Mouse (Mus musculus): ENCODE measurements around the gene Uckl1. TPM values are rescaled to one million over a fixed set of nuclear protein-coding genes. Genes with fewer than 3 reads are reported as not detected.

Uckl1 gene
- polyA plus RNA-seq, 1 experiment from 2014 or later, result 45.6 TPM

DNA sequence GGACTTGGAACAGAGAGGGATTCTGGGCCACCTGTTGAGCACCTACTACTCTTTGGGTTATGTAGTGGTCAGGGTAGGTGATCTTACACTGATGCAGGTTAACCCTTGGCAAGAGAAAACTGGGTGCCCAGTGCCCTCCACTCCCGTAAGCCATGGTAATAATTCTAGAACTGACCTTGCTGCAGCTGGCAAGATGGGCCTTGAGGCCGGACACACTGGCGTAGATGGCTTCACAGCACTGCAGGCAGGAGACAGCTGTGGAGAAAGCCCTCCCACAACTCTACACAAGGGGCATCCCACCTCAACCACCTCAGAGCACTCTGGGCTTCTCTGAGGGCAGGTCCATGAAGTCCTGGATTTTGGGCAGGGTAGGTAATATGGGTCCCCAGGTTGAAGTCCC lies 1.4 kb upstream of the Uckl1 start:
- Histone ChIP-seq H3K4me3 (replicated peaks; ENCODE audit: low read depth, low read length) (no peak overlapping the region), H3K36me3 (ENCODE audit: insufficient read depth, low read length) (peaks cover 47% of the 10 kb centered on the region), H3K9ac (ENCODE audit: low read depth, low read length) (no peak overlapping the region), H3K4me1 (replicated peaks; ENCODE audit: insufficient read depth, low read length) (peaks cover 6% of the 10 kb centered on the region; the same call in 1 of the 2 replicates), H3K27ac (no peak overlapping the region), H3K9me3 (replicated peaks; ENCODE audit: low read length) (no peaks in the 10 kb centered on the region), H3K27me3 (ENCODE audit: insufficient read depth, low read length) (no peaks in the 10 kb centered on the region), H3K4me2 (ENCODE audit: low read length) (no peak overlapping the region)
- WGBS, result 100% methylated on average over 3 of the region's 3 CpGs
- DNase-seq (ENCODE audit: low spot score) (no peak), ATAC-seq (replicated peaks; ENCODE audit: low FRiP score, low read depth) (no peak)
- no peak for TF ChIP-seq CTCF (IDR thresholded peaks at IDR 0.05; ENCODE audit: low read depth)

DNA sequence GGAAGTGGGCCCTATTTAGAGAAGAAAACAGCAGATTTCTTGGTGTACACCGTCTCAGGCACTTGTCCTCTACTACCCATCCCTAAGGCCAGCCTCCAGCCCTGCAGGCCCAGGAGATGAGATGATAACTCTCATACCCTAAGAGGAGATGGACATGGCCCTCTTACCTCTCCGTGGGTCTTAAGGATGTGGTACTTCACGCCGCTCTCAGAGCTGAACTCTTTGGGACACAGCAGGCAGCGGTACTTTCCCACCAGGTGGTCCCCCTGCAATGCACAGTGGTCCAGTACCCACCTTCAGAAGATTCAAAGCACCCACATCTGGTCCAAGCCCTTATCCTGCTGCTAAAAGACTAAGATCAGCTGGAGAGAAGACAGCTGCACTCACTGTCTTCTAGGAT lies 814 bp upstream of the Uckl1 start:
- Histone ChIP-seq H3K4me3 (replicated peaks; ENCODE audit: low read depth, low read length) (no peak overlapping the region), H3K9ac (ENCODE audit: low read depth, low read length) (no peak overlapping the region), H3K27ac (no peak overlapping the region), H3K27me3 (ENCODE audit: insufficient read depth, low read length) (no peaks in the 10 kb centered on the region), H3K36me3 (ENCODE audit: insufficient read depth, low read length) (peaks cover 47% of the 10 kb centered on the region), H3K4me2 (ENCODE audit: low read length) (no peak overlapping the region), H3K9me3 (replicated peaks; ENCODE audit: low read length) (no peaks in the 10 kb centered on the region), H3K4me1 (replicated peaks; ENCODE audit: insufficient read depth, low read length) (peaks cover 6% of the 10 kb centered on the region; the same call in 1 of the 2 replicates)
- 94% methylated on average over 5 of the region's 5 CpGs for WGBS
- ATAC-seq (replicated peaks; ENCODE audit: low FRiP score, low read depth) (no peak), DNase-seq (ENCODE audit: low spot score) (no peak)
- no peak for TF ChIP-seq CTCF (IDR thresholded peaks at IDR 0.05; ENCODE audit: low read depth)

DNA sequence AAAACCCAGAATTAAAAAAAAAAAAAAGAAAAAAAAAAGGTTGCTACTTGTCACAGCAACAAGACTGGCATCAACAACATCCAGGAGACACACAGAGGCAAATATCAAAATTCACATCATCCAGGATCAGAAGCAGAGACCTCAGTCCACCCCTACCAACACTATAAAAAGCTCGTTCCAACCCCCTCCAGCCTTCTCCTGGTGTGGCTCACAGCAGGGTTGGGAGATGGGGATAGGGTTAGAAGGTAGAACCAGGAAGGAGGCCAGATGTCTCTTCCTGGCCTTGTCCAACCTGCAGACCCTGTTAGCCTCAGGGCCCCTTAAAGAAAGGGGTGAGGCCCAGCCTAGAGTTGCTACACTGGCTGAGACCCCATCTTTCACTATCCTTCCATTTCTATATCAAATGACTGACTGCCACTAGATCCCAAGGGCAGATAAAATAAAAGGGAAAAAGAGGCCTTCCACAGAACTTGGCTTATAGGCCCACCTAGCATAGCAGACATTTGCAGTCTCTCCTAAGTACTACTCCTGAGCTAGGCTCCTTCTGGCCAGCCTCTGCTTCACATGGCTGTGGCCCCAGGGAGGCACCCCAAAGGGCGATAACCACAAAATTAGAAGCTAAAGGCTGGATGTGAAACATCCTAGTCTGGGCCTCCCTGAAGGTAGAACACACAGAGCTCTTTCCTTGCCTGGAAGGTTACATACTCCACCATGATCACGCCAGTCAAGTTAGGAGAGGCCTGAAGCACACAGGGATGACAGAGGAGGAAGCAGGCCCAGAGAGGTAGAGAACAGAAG lies 1.0 kb downstream of the Uckl1 start:
- H3K9me3 ChIP-seq (replicated peaks; ENCODE audit: low read length), result no peaks in the 10 kb centered on the region
- DNase-seq (ENCODE audit: low spot score), result no peak
- H3K27ac ChIP-seq, result no peak overlapping the region
- 87% methylated on average over 3 of the region's 3 CpGs for WGBS
- H3K9ac ChIP-seq (ENCODE audit: low read depth, low read length), result no peak overlapping the region
- H3K27me3 ChIP-seq (ENCODE audit: insufficient read depth, low read length), result no peaks in the 10 kb centered on the region
- H3K4me2 ChIP-seq (ENCODE audit: low read length), result no peak overlapping the region
- no peak overlapping the region for H3K4me3 ChIP-seq (replicated peaks; ENCODE audit: low read depth, low read length)
- H3K36me3 ChIP-seq (ENCODE audit: insufficient read depth, low read length), result peaks cover 32% of the 10 kb centered on the region
- no peak for TF ChIP-seq CTCF (IDR thresholded peaks at IDR 0.05; ENCODE audit: low read depth)
- ATAC-seq (replicated peaks; ENCODE audit: low FRiP score, low read depth), result no peak
- H3K4me1 ChIP-seq (replicated peaks; ENCODE audit: insufficient read depth, low read length), result peaks cover 18% of the 10 kb centered on the region

DNA sequence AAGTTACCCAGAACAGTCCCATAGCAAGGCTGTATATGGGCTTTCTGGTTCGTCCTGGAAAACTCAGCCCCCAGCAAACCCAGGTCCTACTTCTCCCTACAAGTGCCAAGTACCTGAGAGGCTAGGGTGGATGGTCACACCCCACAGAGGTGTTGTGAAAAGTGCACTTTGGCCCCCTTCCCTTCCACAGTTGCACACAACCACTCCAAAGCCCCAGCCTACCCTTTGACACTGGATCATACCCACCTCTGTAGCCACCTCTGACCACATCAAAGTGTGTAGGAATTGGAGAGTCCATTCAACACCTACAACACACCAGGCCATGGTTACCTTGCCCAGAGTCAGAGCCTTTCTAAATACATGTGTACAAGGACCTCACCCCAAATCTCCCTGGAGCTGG lies 1.8 kb downstream of the Uckl1 start:
- H3K27ac ChIP-seq, result no peak overlapping the region
- ATAC-seq (replicated peaks; ENCODE audit: low FRiP score, low read depth) (no peak), DNase-seq (ENCODE audit: low spot score) (no peak)
- no peak overlapping the region for H3K9ac ChIP-seq (ENCODE audit: low read depth, low read length)
- H3K4me3 ChIP-seq (replicated peaks; ENCODE audit: low read depth, low read length), result no peak overlapping the region
- H3K9me3 ChIP-seq (replicated peaks; ENCODE audit: low read length), result no peaks in the 10 kb centered on the region
- H3K27me3 ChIP-seq (ENCODE audit: insufficient read depth, low read length), result no peaks in the 10 kb centered on the region
- peaks cover 31% of the 10 kb centered on the region for H3K36me3 ChIP-seq (ENCODE audit: insufficient read depth, low read length)
- no peak for TF ChIP-seq CTCF (IDR thresholded peaks at IDR 0.05; ENCODE audit: low read depth)
- H3K4me1 ChIP-seq (replicated peaks; ENCODE audit: insufficient read depth, low read length), result peaks cover 20% of the 10 kb centered on the region
- no peak overlapping the region for H3K4me2 ChIP-seq (ENCODE audit: low read length)
- 88% methylated on average over 1 of the region's 1 CpGs for WGBS

DNA sequence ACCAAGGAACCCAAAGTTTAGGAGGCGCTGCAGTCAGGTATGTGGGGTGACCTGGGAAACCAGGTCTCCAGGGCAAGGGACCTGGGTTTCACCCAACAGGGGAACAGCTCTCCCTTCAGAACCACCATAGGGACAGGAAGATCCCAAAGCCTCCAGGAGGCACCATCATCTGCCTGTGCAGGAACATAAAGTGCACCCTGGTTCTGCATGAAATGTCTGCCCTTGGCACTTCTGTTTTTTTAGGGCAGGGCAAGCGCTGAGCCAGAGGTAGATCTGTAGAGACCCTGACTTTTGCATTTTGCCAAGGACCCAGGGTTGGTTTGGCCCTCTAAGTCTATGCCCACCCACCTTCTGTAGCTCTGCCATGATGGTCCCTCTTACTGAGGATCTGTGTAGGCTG lies 2.3 kb downstream of the Uckl1 start:
- WGBS, result 71% methylated on average over 2 of the region's 2 CpGs
- no peaks in the 10 kb centered on the region for H3K27me3 ChIP-seq (ENCODE audit: insufficient read depth, low read length)
- no peak overlapping the region; the same call in 1 of the 2 replicates for H3K4me3 ChIP-seq (replicated peaks; ENCODE audit: low read depth, low read length)
- DNase-seq (ENCODE audit: low spot score) (no peak), ATAC-seq (replicated peaks; ENCODE audit: low FRiP score, low read depth) (no peak)
- no peak for TF ChIP-seq CTCF (IDR thresholded peaks at IDR 0.05; ENCODE audit: low read depth)
- H3K36me3 ChIP-seq (ENCODE audit: insufficient read depth, low read length), result peaks cover 28% of the 10 kb centered on the region
- H3K4me2 ChIP-seq (ENCODE audit: low read length), result peak overlapping the region; percentile 97
- no peak overlapping the region for H3K27ac ChIP-seq
- H3K9ac ChIP-seq (ENCODE audit: low read depth, low read length), result no peak overlapping the region
- H3K9me3 ChIP-seq (replicated peaks; ENCODE audit: low read length), result no peaks in the 10 kb centered on the region
- H3K4me1 ChIP-seq (replicated peaks; ENCODE audit: insufficient read depth, low read length), result peaks cover 20% of the 10 kb centered on the region

DNA sequence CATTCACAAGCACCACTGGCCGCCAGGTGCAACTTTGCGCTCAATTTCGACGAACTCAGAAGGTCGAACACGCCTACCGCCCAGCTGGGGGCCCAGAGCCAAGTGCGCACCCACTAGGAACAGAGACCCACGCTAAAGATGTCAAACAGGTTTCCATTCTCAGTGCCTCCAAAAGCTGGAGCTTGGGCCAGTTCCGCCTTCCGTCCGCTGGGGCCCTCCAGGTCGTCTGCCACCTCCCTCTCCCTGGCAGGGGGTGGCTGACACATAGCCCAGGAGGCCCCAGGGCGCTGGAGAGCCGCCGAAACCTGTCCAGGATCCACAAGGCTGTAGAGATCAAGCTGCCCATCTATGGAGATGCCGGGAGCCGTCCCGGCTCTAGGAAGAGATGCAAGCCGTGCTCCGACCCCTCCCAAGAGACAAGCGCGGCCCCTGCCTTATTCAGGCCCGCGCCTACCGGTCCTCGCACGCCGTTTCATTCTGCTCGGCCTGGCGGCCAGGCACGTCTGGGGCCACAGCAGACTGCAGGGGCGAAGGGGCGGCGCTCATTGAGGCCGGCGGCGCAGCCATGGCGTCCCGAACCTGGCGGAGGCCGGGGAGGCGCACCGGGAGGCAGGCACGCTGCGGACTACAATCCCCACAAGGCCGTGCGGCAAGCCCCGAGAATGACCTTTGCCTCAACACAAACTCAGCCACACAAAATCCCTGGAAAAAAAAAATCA lies 3.1 kb downstream of the Uckl1 start:
- peak overlapping the region; percentile 90 for H3K27ac ChIP-seq
- H3K27me3 ChIP-seq (ENCODE audit: insufficient read depth, low read length), result no peaks in the 10 kb centered on the region
- TF ChIP-seq CTCF (IDR thresholded peaks at IDR 0.05; ENCODE audit: low read depth), result no peak; the same call in 1 of the 2 replicates
- peak overlapping the region; percentile 84 for H3K9ac ChIP-seq (ENCODE audit: low read depth, low read length)
- H3K4me2 ChIP-seq (ENCODE audit: low read length), result peak overlapping the region; percentile 97
- H3K36me3 ChIP-seq (ENCODE audit: insufficient read depth, low read length), result peaks cover 21% of the 10 kb centered on the region
- DNase-seq (ENCODE audit: low spot score) (peak; percentile 83), ATAC-seq (replicated peaks; ENCODE audit: low FRiP score, low read depth) (peak; percentile 71)
- peak overlapping the region; percentile 70 for H3K4me3 ChIP-seq (replicated peaks; ENCODE audit: low read depth, low read length)
- under 1% methylated on average over 49 of the region's 49 CpGs for WGBS
- H3K9me3 ChIP-seq (replicated peaks; ENCODE audit: low read length), result no peaks in the 10 kb centered on the region
- H3K4me1 ChIP-seq (replicated peaks; ENCODE audit: insufficient read depth, low read length), result peaks cover 20% of the 10 kb centered on the region

All from kidney, postnatal 0 days (tissue).